Mouse (Mus musculus): ENCODE results near the gene Sox2. TPM values are rescaled to one million over a fixed set of nuclear protein-coding genes. Genes with fewer than 3 reads are reported as not detected.
A peak's percentile ranks its signal among the peaks of the same experiment; 100 is the strongest.

Gene Sox2
- polyA plus RNA-seq, 2 experiments, result 0.21 to 1.3 TPM

GRCm38 (mm10) chr3:34679439-34679838 lies 29.2 kb downstream of the Sox2 start:
- DNase-seq (ENCODE audit: low spot score) (no peak), ATAC-seq (ENCODE audit: low FRiP score, low read depth) (no peak)
- Histone ChIP-seq H3K9ac (ENCODE audit: low read depth, low read length, severe bottlenecking) (no peak overlapping the region), H3K4me2 (replicated peaks; ENCODE audit: low read depth, low read length, severe bottlenecking) (no peak overlapping the region), H3K4me1 (ENCODE audit: control insufficient read depth, insufficient read depth, low read length) (no peaks in the 10 kb centered on the region), H3K9me3 (ENCODE audit: control insufficient read depth, low read length) (no peaks in the 10 kb centered on the region), H3K4me3 (replicated peaks; ENCODE audit: low read length) (no peak overlapping the region), H3K27me3 (ENCODE audit: control insufficient read depth, insufficient read depth, low read length) (no peaks in the 10 kb centered on the region), H3K36me3 (ENCODE audit: control insufficient read depth, insufficient read depth, low read length) (no peaks in the 10 kb centered on the region), H3K27ac (replicated peaks; ENCODE audit: low read depth, low read length) (no peak overlapping the region)
- WGBS, result 63% methylated on average over 2 of the region's 2 CpGs
- TF ChIP-seq POLR2A (IDR thresholded peaks at IDR 0.05; ENCODE audit: borderline replicate concordance, extremely low read depth, insufficient read depth, insufficient read length), result no peak

- no peak for DNase-seq (ENCODE audit: low spot score)
- 44% methylated on average over 3 of the region's 3 CpGs for WGBS
These were observed 29.7 kb downstream of the Sox2 start for GRCm38 (mm10) chr3:34679921-34680320.

GRCm38 (mm10) chr3:34688072-34688471 lies 37.9 kb downstream of the Sox2 start:
- WGBS, result 82% methylated on average over 6 of the region's 6 CpGs
- Histone ChIP-seq H3K9me3 (ENCODE audit: control insufficient read depth, low read length) (no peaks in the 10 kb centered on the region), H3K4me3 (replicated peaks; ENCODE audit: low read length) (no peak overlapping the region), H3K4me1 (ENCODE audit: control insufficient read depth, insufficient read depth, low read length) (peaks cover 7% of the 10 kb centered on the region), H3K27ac (replicated peaks; ENCODE audit: low read depth, low read length) (no peak overlapping the region), H3K4me2 (replicated peaks; ENCODE audit: low read depth, low read length, severe bottlenecking) (no peak overlapping the region), H3K27me3 (ENCODE audit: control insufficient read depth, insufficient read depth, low read length) (no peaks in the 10 kb centered on the region), H3K36me3 (ENCODE audit: control insufficient read depth, insufficient read depth, low read length) (no peaks in the 10 kb centered on the region), H3K9ac (ENCODE audit: low read depth, low read length, severe bottlenecking) (no peak overlapping the region)
- ATAC-seq (ENCODE audit: low FRiP score, low read depth) (no peak), DNase-seq (ENCODE audit: low spot score) (no peak)
- no peak for TF ChIP-seq POLR2A (IDR thresholded peaks at IDR 0.05; ENCODE audit: borderline replicate concordance, extremely low read depth, insufficient read depth, insufficient read length)

More at GRCm38 (mm10) chr3:34679921-34680320, 29.7 kb downstream of the Sox2 start:
- no peak overlapping the region for H3K9ac ChIP-seq (ENCODE audit: low read depth, low read length, severe bottlenecking)
- TF ChIP-seq POLR2A (IDR thresholded peaks at IDR 0.05; ENCODE audit: borderline replicate concordance, extremely low read depth, insufficient read depth, insufficient read length), result no peak
- H3K27ac ChIP-seq (replicated peaks; ENCODE audit: low read depth, low read length), result no peak overlapping the region
- no peaks in the 10 kb centered on the region for H3K36me3 ChIP-seq (ENCODE audit: control insufficient read depth, insufficient read depth, low read length)
- no peaks in the 10 kb centered on the region for H3K4me1 ChIP-seq (ENCODE audit: control insufficient read depth, insufficient read depth, low read length)
- ATAC-seq (ENCODE audit: low FRiP score, low read depth), result no peak
- H3K9me3 ChIP-seq (ENCODE audit: control insufficient read depth, low read length), result no peaks in the 10 kb centered on the region
- no peak overlapping the region for H3K4me3 ChIP-seq (replicated peaks; ENCODE audit: low read length)
- H3K4me2 ChIP-seq (replicated peaks; ENCODE audit: low read depth, low read length, severe bottlenecking), result no peak overlapping the region
- H3K27me3 ChIP-seq (ENCODE audit: control insufficient read depth, insufficient read depth, low read length), result no peaks in the 10 kb centered on the region

GRCm38 (mm10) chr3:34691703-34692393 lies 41.6 kb downstream of the Sox2 start:
- Histone ChIP-seq H3K27ac (replicated peaks; ENCODE audit: low read depth, low read length) (no peak overlapping the region), H3K4me1 (ENCODE audit: control insufficient read depth, insufficient read depth, low read length) (peaks cover 7% of the 10 kb centered on the region), H3K27me3 (ENCODE audit: control insufficient read depth, insufficient read depth, low read length) (no peaks in the 10 kb centered on the region), H3K9me3 (ENCODE audit: control insufficient read depth, low read length) (no peaks in the 10 kb centered on the region), H3K4me2 (replicated peaks; ENCODE audit: low read depth, low read length, severe bottlenecking) (peak overlapping the region; percentile 61), H3K36me3 (ENCODE audit: control insufficient read depth, insufficient read depth, low read length) (no peaks in the 10 kb centered on the region), H3K9ac (ENCODE audit: low read depth, low read length, severe bottlenecking) (peak overlapping the region; percentile 47), H3K4me3 (replicated peaks; ENCODE audit: low read length) (peak overlapping the region; percentile 32)
- peak; percentile 31 for DNase-seq (ENCODE audit: low spot score)
- WGBS, result 14% methylated on average over 20 of the region's 20 CpGs
- TF ChIP-seq POLR2A (IDR thresholded peaks at IDR 0.05; ENCODE audit: borderline replicate concordance, extremely low read depth, insufficient read depth, insufficient read length), result no peak
- no peak for ATAC-seq (ENCODE audit: low FRiP score, low read depth)

- Histone ChIP-seq H3K4me2 (replicated peaks; ENCODE audit: low read depth, low read length, severe bottlenecking) (peak overlapping the region; percentile 61), H3K27ac (replicated peaks; ENCODE audit: low read depth, low read length) (no peak overlapping the region), H3K4me3 (replicated peaks; ENCODE audit: low read length) (peak overlapping the region; percentile 32), H3K9ac (ENCODE audit: low read depth, low read length, severe bottlenecking) (peak overlapping the region; percentile 47), H3K9me3 (ENCODE audit: control insufficient read depth, low read length) (no peaks in the 10 kb centered on the region), H3K4me1 (ENCODE audit: control insufficient read depth, insufficient read depth, low read length) (peaks cover 7% of the 10 kb centered on the region), H3K36me3 (ENCODE audit: control insufficient read depth, insufficient read depth, low read length) (no peaks in the 10 kb centered on the region), H3K27me3 (ENCODE audit: control insufficient read depth, insufficient read depth, low read length) (no peaks in the 10 kb centered on the region)
- WGBS, result 18% methylated on average over 15 of the region's 15 CpGs
- no peak for TF ChIP-seq POLR2A (IDR thresholded peaks at IDR 0.05; ENCODE audit: borderline replicate concordance, extremely low read depth, insufficient read depth, insufficient read length)
- DNase-seq (ENCODE audit: low spot score), result no peak
- no peak for ATAC-seq (ENCODE audit: low FRiP score, low read depth)
These were observed 42.2 kb downstream of the Sox2 start for GRCm38 (mm10) chr3:34692394-34692745.

MicroRNAs within 50 kb of the gene (microRNA counts, 519-probe panel; counts per million panel counts)
- not detected for microRNA mmu-miR-1897-3p

Small RNAs within 50 kb of the gene (microRNA-seq; reads per million reads assigned to microRNA genes)
- not detected for gene Mir1897
